Mouse (Mus musculus) adrenal gland, adult 18-20 months (tissue): ENCODE measurements around the gene Gpr35. TPM values are rescaled to one million over a fixed set of nuclear protein-coding genes. Genes with fewer than 3 reads are reported as not detected.
A peak's percentile ranks its signal among the peaks of the same experiment; 100 is the strongest.

Experiments
- DNase-seq, 2 experiments: peaks; one replicate each; pipeline ENCODE4 v3.0.0; 2021 to 2022; ENCODE audit warnings: low spot score in 2 of 2
- total RNA-seq, 2 experiments: library from RNA; stranded (reverse); gene quantifications; 1 replicate in 1 of 2; 2 replicates in 1 of 2; pipeline ENCODE4 v1.2.3; 2021

Gene Gpr35
- total RNA-seq, 2 experiments from 2014 or later = 1.4 TPM

DNA sequence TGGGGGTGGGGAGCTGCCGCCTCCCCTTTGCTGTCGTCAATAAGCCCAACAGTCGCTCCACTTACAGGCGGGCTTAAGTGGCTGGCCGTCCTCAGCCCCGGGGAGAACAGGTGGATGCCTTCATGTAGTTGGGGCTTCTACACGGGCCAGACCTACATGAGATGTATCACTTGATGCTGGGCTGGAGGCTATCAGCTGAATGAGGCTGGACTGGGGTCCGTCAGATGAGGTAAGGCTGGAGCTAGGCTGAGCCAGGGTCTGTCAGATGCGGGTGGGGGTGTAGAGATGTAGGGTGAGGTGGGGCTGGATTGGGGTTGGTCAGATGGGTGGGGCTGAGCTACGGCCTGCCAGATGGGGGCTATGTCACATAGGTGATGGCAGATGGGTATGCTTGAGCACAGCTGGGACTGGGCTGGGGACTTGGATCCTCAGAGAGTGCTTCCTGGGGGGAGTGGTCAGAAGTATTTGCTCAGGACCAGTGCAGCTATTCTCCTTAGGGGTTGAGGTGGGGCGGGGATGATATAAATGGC is 28.5 kb downstream of the Gpr35 start:
- peak in 1 of 2 experiments; percentile 18 for DNase-seq

DNA sequence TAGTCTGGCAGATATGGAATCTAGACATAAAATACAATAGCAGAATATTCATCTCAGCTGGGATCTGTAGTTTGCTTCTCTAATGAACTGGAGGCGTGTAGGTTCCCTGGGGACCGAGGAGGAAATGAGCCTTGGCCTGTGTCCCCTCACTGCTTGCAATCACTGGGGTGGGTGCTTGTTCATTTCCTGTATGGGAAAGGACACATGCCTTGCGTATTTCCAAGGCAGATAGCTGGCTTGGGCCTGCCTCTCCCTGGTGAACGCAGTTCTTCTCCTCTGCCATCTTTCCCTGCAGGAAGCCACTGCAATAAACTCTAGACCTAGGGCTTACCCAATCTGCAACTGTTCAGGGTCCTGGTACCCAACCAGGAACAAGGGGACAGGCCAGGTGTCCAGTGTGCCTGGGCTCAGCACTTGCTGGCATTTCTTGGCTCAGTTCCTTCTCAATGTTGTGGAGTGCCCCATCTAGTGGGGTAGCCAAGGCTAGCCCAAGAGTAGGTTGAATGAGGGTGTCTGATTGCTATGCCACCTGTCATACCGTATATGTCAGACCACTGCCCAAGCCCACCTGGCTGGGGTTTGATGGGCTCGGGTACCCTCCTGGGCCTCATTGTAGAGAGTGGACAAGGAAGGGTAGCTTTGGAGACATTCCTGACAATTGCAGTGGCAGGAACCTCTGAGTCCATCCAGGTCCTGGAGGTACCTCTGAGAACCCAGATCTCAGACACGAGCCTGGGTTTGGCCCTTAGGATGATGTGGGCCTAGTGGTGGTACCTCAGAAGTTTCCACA is 30.6 kb downstream of the Gpr35 start:
- DNase-seq = peak in 1 of 2 experiments; percentile 18

GRCm38 (mm10) chr1:92982931-92983605 is 32.4 kb downstream of the Gpr35 start:
- DNase-seq = peak in 1 of 2 experiments; percentile 15

GRCm38 (mm10) chr1:92984999-92985398 is 34.3 kb downstream of the Gpr35 start:
- peak in 1 of 2 experiments; percentile 13 for DNase-seq

DNA sequence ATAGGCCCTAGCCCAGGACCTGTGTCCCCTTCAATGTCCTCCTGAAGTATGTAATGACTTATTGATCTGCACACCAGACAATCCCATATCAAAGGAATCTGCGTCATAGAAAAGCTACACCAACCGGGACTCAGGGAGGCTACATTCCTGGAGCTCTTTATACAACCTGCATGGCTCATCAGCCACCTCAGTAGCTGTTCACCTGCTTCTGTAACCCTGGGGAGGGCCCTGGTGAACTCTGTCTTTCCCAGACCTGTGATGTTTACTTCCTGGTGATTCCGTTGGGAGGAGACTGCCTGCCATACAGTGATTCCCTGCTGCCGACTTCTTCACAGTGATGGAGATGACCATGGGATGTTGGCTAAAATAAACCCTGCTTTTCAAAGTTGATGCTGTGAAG is 38.2 kb downstream of the Gpr35 start:
- DNase-seq = peak in 1 of 2 experiments; percentile 7

GRCm38 (mm10) chr1:92989891-92990290 is 39.2 kb downstream of the Gpr35 start:
- DNase-seq = peak in 1 of 2 experiments; percentile 6

DNA sequence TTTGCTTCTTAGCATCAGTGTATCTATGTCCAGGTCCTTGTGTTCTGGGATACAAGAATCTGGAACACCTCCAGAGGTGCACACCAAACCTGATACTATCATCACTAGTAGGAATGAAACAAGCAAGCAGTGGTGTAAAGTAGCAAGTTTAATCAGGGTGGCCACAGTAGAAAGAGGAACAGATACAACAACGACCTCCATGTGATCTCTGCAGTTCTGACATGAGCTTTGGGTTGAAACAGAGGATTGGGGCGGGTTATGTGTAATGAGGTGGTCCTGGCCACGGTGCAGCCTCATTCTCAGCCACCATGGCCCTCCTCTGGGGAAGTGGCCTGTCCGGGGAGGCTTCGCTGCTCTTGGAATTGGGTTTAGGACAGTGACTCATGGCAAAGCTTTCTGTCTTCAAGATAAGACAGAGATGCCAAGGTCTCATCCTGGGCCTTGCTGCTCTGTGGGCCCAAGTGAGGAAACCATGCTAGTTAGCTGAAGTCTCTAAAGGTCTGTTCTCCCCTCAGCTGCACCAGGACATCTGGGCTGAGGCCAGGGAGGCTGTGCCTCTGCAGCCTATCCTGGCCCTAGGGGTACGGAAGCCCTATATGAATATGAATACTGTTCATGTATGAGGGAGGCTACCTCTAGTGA is 41.7 kb downstream of the Gpr35 start:
- DNase-seq = no peak

GRCm38 (mm10) chr1:92992880-92993279 is 42.2 kb downstream of the Gpr35 start:
- no peak for DNase-seq

DNA sequence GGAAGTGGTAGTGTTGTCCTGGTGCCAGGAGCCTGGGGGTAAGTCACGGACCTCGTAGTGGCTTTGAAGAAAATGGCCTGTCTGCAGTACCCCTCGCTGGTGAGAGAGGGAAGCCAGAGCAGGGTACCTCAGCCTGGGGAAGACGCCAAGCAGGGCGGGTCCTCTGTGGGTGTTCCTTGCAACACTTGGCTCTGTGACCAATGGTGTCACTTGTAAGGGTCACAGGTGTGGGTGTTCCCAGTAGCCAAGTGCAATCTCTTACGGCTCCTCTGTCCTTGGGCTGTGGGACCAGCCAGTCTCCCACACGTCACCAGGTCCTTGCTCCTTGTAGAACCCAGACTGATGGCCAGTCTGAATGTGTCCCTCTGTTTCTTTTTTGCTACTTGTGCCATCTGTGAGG is 55.4 kb downstream of the Gpr35 start, which contains the start of gene Aqp12:
Gene Aqp12, plus strand, starts transcription at position 274 of the 400 bp plus-strand sequence.
- no peak for DNase-seq

- peak; percentile 65 to 78 for DNase-seq
Observed at GRCm38 (mm10) chr1:93009196-93009595, 58.5 kb downstream of the Gpr35 start.

DNA sequence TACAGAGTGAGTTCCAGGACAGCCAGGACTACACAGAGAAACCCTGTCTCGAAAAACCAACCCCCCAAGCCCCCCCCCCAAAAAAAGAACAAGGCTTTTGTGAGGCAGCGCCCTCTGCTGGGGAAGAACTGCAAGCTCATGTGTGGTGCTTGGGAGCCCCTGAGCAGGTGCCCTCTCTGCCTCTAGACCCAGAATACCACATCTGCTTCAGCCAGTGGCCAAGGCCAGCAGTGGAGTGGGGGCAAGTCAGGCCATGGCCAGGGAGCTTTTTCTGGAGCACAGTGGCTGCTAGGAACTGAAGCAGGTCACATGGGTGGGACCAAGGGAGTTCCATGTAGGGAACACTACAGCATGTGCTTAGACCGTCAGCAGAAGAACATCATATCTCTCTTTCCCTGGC is 60.1 kb downstream of the Gpr35 start:
- peak in 1 of 2 experiments; percentile 42 for DNase-seq

- DNase-seq = peak in 1 of 2 experiments; percentile 43
Observed at GRCm38 (mm10) chr1:93012103-93012585, 61.5 kb downstream of the Gpr35 start.

GRCm38 (mm10) chr1:93013367-93013766 is 62.7 kb downstream of the Gpr35 start:
- DNase-seq = no peak

DNA sequence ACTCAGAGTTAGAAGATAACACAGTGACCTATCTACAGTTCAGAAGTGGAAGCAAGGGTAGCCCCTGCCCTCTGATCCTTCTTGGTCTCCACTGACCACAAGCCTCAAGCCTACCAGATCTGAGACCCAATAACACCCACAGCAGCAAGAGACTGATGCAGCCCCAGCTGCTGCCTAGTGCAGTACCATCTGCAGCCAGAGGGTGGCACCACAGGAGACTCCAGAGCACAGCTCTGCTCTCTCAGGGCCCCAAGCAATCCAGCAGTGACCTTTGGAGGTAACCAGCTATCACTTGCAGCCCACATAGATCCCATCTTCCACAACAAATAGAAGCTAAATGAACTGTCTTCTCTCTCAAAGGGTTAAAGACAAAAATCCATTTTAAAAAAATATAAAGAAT is 63.8 kb downstream of the Gpr35 start:
- peak; percentile 84 to 87 for DNase-seq

DNA sequence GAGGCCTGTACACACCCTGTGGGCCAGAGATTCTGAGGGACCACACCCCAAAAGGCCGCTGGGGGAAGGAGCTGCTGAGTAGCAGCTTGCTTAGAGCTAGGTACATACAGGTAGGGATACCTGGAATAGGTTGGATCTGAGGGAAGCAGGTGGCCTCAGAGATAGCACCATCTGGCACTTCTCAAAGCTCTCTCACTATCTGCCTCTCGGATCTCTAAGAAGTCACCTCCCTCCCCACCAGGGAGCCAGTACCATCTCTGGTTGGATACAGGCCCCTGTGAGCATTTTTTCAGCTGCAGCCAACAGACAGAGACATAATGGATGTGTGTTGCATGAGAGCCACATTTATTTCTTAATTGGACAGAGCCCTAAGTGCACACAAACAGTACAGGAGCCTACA is 64.5 kb downstream of the Gpr35 start:
- no peak for DNase-seq

DNA sequence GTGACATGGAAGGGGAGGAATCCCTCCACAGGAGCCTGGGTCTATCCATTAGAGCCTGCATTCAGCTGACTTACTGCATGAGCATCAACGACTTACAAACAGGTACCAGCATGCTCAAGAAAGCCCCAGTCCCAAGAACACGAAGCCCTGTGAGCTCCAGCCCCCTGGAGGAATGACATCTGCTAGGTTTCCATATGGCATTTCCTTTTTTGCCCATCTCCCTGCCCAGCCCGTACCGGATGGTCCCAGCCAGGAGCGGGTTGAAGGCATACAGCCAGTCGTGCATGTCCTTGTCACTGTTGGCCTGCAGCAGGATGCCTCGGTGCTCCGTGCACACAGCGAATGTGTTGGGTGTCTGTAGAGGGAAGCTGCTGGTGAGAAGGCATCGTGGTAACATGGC is 68.1 kb downstream of the Gpr35 start:
- DNase-seq = no peak

DNA sequence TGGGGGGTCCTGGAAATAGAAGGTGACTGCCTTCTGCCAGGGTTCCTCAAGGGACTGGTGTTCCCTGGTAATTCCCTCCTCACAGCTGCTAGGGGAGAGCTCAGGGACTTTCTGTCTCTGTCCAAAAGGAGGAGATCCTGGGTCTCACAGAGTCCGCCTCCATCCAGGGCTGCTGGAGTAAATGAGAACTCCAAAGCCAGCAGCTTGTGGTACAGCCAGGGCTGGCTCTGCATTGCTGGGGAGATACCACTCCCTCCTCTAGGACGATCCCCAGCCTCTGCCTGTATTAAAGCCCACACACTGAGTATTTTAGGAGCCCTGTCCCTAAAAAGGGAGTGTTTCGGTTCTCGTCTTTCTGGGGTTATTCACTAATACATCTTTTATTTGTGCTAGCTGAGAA is 69.9 kb downstream of the Gpr35 start:
- no peak for DNase-seq

GRCm38 (mm10) chr1:93026600-93026999 is 75.9 kb downstream of the Gpr35 start:
- DNase-seq = no peak

GRCm38 (mm10) chr1:93029387-93029786 is 78.7 kb downstream of the Gpr35 start:
- no peak for DNase-seq

GRCm38 (mm10) chr1:93030060-93030459 is 79.4 kb downstream of the Gpr35 start:
- no peak for DNase-seq

DNA sequence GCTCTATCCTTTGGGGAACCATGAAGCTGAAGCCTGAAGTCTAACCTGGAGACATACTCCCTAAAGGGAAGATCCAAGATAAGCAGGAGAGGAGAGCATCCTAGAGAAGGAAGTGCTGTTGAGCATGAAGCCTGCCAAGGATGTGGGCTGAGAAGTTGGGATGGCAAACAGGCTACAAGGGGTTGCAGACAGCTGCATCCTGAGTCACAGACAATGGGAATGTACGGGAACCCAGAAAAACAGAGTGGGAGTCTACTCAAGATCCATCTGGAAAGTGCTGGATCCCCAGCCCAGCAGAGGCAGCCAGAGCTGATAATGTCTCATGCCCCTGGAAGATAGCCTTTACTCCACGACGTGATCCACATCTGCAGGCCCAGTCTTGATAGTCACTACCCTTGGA is 80.5 kb downstream of the Gpr35 start:
- DNase-seq = no peak
